Mouse (Mus musculus) midbrain, embryonic 13.5 days (tissue): ENCODE measurements around the gene Hibadh. TPM values are rescaled to one million over a fixed set of nuclear protein-coding genes. Genes with fewer than 3 reads are reported as not detected.

ENCODE experiments used
- ATAC-seq: fragments of 200-750 bp; cut with Nextera tagmentation; 2 replicates; pipeline ENCODE4 v1.8.0; 2017; ENCODE audit warnings: mild to moderate bottlenecking, moderate TSS enrichment, moderate library complexity
- H3K27ac ChIP-seq: fragments of 300-500 bp; sonication (generic); 2 replicates; pipeline ENCODE4 v1.5.1; 2015; ENCODE audit warnings: inconsistent platforms, mild to moderate bottlenecking, moderate library complexity
- H3K27me3 ChIP-seq: fragments of 300-500 bp; sonication (generic); 2 replicates; pipeline ENCODE4 v1.6.1; 2015; ENCODE audit warnings: mild to moderate bottlenecking, inconsistent platforms
- H3K36me3 ChIP-seq: fragments of 300-500 bp; sonication (generic); 2 replicates; pipeline ENCODE4 v1.6.1; 2015; ENCODE audit warnings: mild to moderate bottlenecking, inconsistent platforms
- H3K4me1 ChIP-seq: fragments of 300-500 bp; sonication (generic); replicated peaks from 2 replicates; pipeline ENCODE4 v1.6.1; 2015; ENCODE audit warnings: inconsistent platforms
- H3K4me2 ChIP-seq: fragments of 300-500 bp; sonication (generic); replicated peaks from 2 replicates; pipeline ENCODE4 v1.6.1; 2015; ENCODE audit warnings: moderate library complexity, mild to moderate bottlenecking, inconsistent platforms
- H3K4me3 ChIP-seq: fragments of 300-500 bp; sonication (generic); replicated peaks from 2 replicates; pipeline ENCODE4 v1.5.1; 2015; ENCODE audit warnings: mild to moderate bottlenecking, inconsistent platforms
- H3K9ac ChIP-seq: fragments of 300-500 bp; sonication (generic); replicated peaks from 2 replicates; pipeline ENCODE4 v1.6.1; 2015; ENCODE audit warnings: mild to moderate bottlenecking, inconsistent platforms
- H3K9me3 ChIP-seq: fragments of 300-500 bp; sonication (generic); 2 replicates; pipeline ENCODE4 v1.6.1; 2016; ENCODE audit warnings: mild to moderate bottlenecking, inconsistent platforms
- WGBS: fragments of 180-500 bp; shearing (Covaris S2); methylation state at CpG from one replicate; pipeline ENCODE4 v1.1.7; 2015; 5-methylcytosine and 5-hydroxymethylcytosine counted together
- polyA plus RNA-seq: library from polyadenylated mRNA; unstranded; fragments of >200 nt; fragmentation: Nextera tagmentation; extraction: Ambion mirVana; gene quantifications from 2 replicates; pipeline ENCODE4 v1.2.1, GENCODE M21; 2015

Hibadh gene
- polyA plus RNA-seq, 1 experiment from 2014 or later = 55.0 TPM

DNA sequence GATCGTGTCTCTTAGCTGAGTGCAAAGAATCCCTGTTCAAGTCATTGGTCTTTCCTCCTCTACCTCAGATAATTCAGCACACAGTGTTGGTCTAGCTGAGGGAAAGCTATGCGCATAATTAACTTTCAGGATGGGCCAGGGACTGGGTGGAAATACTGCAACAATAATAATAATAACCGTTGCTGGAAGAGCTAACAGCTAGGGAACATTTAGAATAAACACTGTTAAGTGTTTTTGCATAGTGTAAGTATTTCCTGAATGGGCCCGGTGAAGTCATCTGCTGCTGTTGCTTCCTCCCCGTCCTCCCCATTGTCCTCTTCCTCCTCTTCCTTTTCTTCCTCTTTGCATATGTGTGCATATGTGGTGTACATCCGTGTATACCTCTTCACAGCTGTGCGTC is 132.2 kb downstream of the Hibadh start:
- Histone ChIP-seq H3K9me3 (no peaks in the 10 kb centered on the region), H3K4me1 (0 out of 2 replicates have a peak, but pooled peaks cover 4% of the 10 kb centered on the region), H3K4me3 (no peak overlapping the region), H3K4me2 (no peak overlapping the region), H3K36me3 (no peaks in the 10 kb centered on the region), H3K9ac (no peak overlapping the region), H3K27me3 (no peaks in the 10 kb centered on the region), H3K27ac (no peak overlapping the region)
- ATAC-seq = no peak
- 87% methylated on average over 7 of the region's 7 CpGs for WGBS

DNA sequence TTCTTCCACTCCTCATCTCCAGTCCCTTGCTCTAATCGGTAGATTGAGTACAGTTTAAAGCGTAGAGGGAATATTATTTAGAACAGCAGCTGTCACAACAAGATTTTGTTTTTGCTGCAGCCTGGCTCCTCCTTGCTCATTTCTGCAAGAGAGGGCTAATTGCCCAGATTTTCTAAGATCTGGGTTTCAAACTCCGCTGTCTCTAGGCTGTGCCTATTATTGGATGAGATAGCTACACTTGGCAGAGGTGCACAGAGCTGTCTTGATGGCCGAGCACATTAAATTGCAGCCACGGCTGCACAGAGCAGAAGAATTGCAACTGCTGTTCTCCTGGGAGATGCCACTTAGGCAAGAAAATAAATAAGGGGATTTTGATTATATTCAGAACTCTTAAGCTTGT is 133.0 kb downstream of the Hibadh start:
- H3K27me3 ChIP-seq = no peaks in the 10 kb centered on the region
- no peak overlapping the region for H3K9ac ChIP-seq
- no peaks in the 10 kb centered on the region for H3K9me3 ChIP-seq
- 73% methylated on average over 5 of the region's 5 CpGs for WGBS
- 0 out of 2 replicates have a peak, but pooled peaks cover 4% of the 10 kb centered on the region for H3K4me1 ChIP-seq
- H3K27ac ChIP-seq = no peak overlapping the region
- no peaks in the 10 kb centered on the region for H3K36me3 ChIP-seq
- H3K4me2 ChIP-seq = no peak overlapping the region
- no peak for ATAC-seq
- H3K4me3 ChIP-seq = no peak overlapping the region

DNA sequence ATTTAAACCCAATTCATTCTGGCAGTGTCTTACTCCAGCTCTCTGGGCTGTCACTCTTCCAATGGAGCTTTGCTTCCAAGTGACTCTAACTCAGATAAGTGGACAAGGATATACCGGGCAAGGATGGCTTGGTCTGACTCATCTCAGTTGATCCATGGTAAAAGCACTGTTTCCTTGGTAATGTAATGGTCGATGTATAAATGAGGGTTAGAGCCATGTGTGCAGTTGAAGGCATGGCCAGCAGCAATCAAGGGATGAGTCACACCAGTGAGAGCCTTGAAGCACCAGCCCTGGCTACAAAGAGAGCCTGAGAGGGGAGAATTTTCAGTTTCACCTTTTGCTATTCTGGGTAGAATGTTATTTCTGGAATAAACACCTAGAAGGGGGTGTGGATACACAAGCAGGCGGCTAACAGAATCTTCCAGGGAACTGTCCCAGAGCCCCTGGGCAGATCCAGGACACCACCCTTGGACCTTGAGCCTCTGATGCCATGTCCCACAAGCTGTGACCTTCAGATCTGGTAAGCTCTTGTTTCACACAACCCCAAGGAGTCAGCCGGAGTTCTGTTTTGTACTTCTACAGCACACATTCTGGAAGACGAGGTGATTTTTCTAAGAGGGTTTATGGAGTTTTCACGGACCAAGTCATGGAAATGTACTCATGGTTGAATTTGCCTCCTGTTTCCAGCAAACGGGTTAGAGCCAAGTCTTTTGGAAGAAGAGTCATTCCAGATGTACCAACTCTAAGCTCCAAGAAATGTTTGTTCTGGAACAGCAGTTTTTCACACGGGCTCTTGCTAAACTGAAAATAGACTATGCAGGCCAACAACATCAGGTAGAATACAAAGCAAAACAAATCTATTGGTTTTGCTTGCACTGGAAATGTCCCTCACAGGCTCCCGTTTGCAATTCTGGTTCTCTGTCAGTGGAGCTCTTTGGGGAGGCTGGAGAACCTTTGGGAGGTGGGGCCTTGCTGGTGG is 134.1 kb downstream of the Hibadh start:
- H3K9ac ChIP-seq = no peak overlapping the region
- no peak overlapping the region for H3K27ac ChIP-seq
- H3K9me3 ChIP-seq = no peaks in the 10 kb centered on the region
- no peaks in the 10 kb centered on the region for H3K27me3 ChIP-seq
- 0 out of 2 replicates have a peak, but pooled peaks cover 4% of the 10 kb centered on the region for H3K4me1 ChIP-seq
- no peak overlapping the region for H3K4me2 ChIP-seq
- WGBS = 90% methylated on average over 9 of the region's 9 CpGs
- H3K36me3 ChIP-seq = no peaks in the 10 kb centered on the region
- H3K4me3 ChIP-seq = no peak overlapping the region
- no peak for ATAC-seq

DNA sequence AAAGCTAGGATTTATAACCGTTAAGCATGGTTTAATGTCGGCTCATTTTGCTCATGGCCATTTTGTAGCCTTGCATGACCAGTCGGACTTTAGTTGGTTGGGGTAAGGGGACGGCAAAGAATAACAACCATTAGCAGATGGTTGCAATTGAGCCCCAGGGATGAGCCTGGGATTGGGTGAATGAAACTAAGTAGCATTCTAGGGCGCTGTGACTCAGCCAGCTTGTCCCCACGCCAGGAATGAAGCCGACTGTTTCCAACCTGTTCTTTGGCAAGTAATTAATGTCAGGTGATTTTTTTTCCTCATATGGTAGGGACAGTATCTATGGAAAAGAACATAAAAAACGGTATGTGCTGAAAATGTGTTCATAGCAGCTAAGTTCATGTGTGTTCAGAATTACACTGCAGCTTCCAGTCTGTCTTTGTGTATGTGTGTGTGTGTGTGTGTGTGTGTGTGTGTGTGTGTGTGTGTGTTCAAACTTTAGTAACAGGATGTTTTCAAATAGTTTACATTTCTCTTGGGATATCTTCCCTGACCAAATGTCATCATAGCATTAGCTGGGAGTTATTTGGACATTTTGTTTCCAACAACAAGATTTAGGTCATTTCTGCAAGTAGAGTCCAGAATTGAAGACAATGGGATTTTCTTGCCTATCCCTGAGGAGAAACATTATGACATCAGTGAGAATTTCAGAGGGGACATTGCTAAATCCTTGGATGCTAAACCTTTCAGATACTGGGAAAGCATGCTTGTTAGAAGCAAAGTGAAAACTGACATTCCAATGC is 135.3 kb downstream of the Hibadh start:
- 85% methylated on average over 8 of the region's 8 CpGs for WGBS
- no peak for ATAC-seq
- H3K27me3 ChIP-seq = no peaks in the 10 kb centered on the region
- no peak overlapping the region for H3K27ac ChIP-seq
- H3K9ac ChIP-seq = no peak overlapping the region
- 0 out of 2 replicates have a peak, but pooled peaks cover 4% of the 10 kb centered on the region for H3K4me1 ChIP-seq
- H3K36me3 ChIP-seq = no peaks in the 10 kb centered on the region
- no peak overlapping the region for H3K4me2 ChIP-seq
- no peaks in the 10 kb centered on the region for H3K9me3 ChIP-seq
- H3K4me3 ChIP-seq = no peak overlapping the region

DNA sequence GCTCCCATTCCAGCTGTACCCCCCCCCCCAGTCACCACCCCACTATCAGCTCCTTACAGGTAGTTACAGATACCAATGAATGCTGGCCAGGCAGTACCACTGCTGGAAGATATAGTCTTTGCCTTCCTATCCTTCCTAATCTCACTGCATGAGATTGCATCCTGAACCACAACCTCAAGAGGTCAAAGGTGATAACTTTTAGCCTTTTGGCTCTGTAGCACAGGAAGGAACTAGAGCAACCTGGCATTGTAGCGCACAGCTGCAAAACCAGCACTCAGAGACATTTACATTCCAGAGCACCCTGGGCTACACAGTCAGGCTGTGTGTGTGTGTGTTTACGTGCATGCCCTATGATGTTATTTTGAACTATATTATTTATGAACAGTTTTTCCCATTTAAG is 137.2 kb downstream of the Hibadh start:
- Histone ChIP-seq H3K9ac (no peak overlapping the region), H3K36me3 (no peaks in the 10 kb centered on the region), H3K4me2 (no peak overlapping the region), H3K9me3 (no peaks in the 10 kb centered on the region), H3K27ac (no peak overlapping the region), H3K27me3 (no peaks in the 10 kb centered on the region), H3K4me3 (no peak overlapping the region), H3K4me1 (0 out of 2 replicates have a peak, but pooled peaks cover 4% of the 10 kb centered on the region)
- WGBS = 96% methylated on average over 2 of the region's 2 CpGs
- no peak for ATAC-seq

DNA sequence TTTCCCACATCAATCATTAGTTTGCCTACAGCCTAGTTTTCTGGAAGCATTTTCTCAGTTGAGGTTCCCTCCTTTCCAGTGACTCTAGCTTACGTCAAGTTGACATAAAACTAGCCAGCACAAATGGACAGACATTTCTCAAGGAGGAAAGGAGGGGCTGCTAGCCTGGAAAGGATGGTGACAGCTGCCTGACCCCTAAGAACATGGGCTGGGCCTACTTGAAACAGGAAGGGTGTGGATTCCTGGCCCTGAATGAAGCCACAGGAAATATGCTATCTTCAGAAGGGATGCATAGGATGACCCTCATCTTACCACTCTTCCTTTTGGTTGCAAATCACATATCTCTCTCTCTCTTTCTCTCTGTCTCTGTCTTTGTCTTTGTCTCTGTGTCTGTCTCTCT is 138.7 kb downstream of the Hibadh start:
- Histone ChIP-seq H3K36me3 (no peaks in the 10 kb centered on the region), H3K4me2 (no peak overlapping the region), H3K4me1 (no peaks in the 10 kb centered on the region), H3K27me3 (no peaks in the 10 kb centered on the region), H3K9ac (no peak overlapping the region), H3K4me3 (no peak overlapping the region), H3K27ac (no peak overlapping the region), H3K9me3 (no peaks in the 10 kb centered on the region)
- WGBS = 76% methylated on average over 1 of the region's 1 CpGs
- ATAC-seq = no peak

Other genes with a start within 250 kb of the Hibadh start
- gene Tax1bp1, start 73.3 kb upstream of the Hibadh start, polyA plus RNA-seq = 168 and 174 TPM in 2 replicates